Mouse (Mus musculus): ENCODE measurements at regions not wholly inside any gene's neighbourhood (a gene's known extent, or its start where the extent isn't known, plus 50 kb on each side); places are given as distances from the start of the nearest gene placed in this dataset.

- TF ChIP-seq CTCF (IDR thresholded peaks at IDR 0.05) (no peak), EP300 (IDR thresholded peaks at IDR 0.05) (no peak)
Measured at GRCm38 (mm10) chr1:52336696-52337095, 103.7 kb upstream of the Gls start.

Measured in lung, postnatal 0 days (tissue).